Mouse (Mus musculus): ENCODE results near the gene Lst1.

GRCm38 (mm10) chr17:35196321-35196641, 8.0 kb upstream of the Lst1 start:
- TF ChIP-seq CTCF (IDR thresholded peaks at IDR 0.05; ENCODE audit: extremely low read depth, insufficient read depth, low read length), result no peak
- no peak for TF ChIP-seq POLR2A (IDR thresholded peaks at IDR 0.05; ENCODE audit: extremely low read depth, insufficient read depth, low read length)

Measured in cortical plate, adult 2 months (tissue).